Mouse (Mus musculus): ENCODE measurements around the gene Cxcl17. TPM values are rescaled to one million over a fixed set of nuclear protein-coding genes. Genes with fewer than 3 reads are reported as not detected.

Gene Cxcl17
- polyA plus RNA-seq, 1 experiment: 0.06 TPM

GRCm38 (mm10) chr7:25380392-25381283 lies 32.0 kb downstream of the Cxcl17 start:
- Histone ChIP-seq H3ac (ENCODE audit: control insufficient read depth, insufficient read length) (no peak overlapping the region), H3K4me3 (no peak overlapping the region), H3K27me3 (ENCODE audit: control insufficient read depth, insufficient read depth, insufficient read length) (no peaks in the 10 kb centered on the region), H3K79me2 (ENCODE audit: control insufficient read depth, insufficient read depth) (no peaks in the 10 kb centered on the region), H3K36me3 (ENCODE audit: control insufficient read depth, insufficient read depth) (no peaks in the 10 kb centered on the region), H3K4me2 (ENCODE audit: low read depth) (no peak overlapping the region)
- no peak for TF ChIP-seq MAX (IDR thresholded peaks at IDR 0.05; ENCODE audit: low read depth)
- no peak for TF ChIP-seq TCF3 (IDR thresholded peaks at IDR 0.05; ENCODE audit: insufficient read length, low read depth)
- no peak for TF ChIP-seq USF1 (IDR thresholded peaks at IDR 0.05; ENCODE audit: low read depth)
- TF ChIP-seq SRF (IDR thresholded peaks at IDR 0.05; ENCODE audit: control insufficient read depth, insufficient read length, low read depth): no peak
- TF ChIP-seq MYOG (IDR thresholded peaks at IDR 0.05; ENCODE audit: control insufficient read depth in 1 of 3, insufficient read depth in 1 of 3, insufficient read length in 2 of 3, low read depth in 2 of 3): no peak
- no peak for TF ChIP-seq CEBPB (IDR thresholded peaks at IDR 0.05; ENCODE audit: insufficient read depth, poor library complexity, severe bottlenecking)
- TF ChIP-seq E2F4 (IDR thresholded peaks at IDR 0.05; ENCODE audit: insufficient read depth): no peak
- TF ChIP-seq REST (IDR thresholded peaks at IDR 0.05; ENCODE audit: insufficient read depth, insufficient read length): no peak
- no peak for TF ChIP-seq POLR2AphosphoS2 (IDR thresholded peaks at IDR 0.05; ENCODE audit: insufficient read length, low read depth)
- no peak for TF ChIP-seq POLR2A (IDR thresholded peaks at IDR 0.05; ENCODE audit: insufficient read length, low read depth)
- TF ChIP-seq TCF12 (IDR thresholded peaks at IDR 0.05; ENCODE audit: insufficient read depth, poor library complexity, severe bottlenecking): no peak
- no peak for TF ChIP-seq MYOD1 (IDR thresholded peaks at IDR 0.05; ENCODE audit: control insufficient read depth in 1 of 3, insufficient read length in 2 of 3, low read depth in 2 of 3)

GRCm38 (mm10) chr7:25379551-25380351 lies 32.9 kb downstream of the Cxcl17 start:
- Histone ChIP-seq H3K27me3 (ENCODE audit: control insufficient read depth, insufficient read depth, insufficient read length) (no peaks in the 10 kb centered on the region), H3ac (ENCODE audit: control insufficient read depth, insufficient read length) (no peak overlapping the region), H3K36me3 (ENCODE audit: control insufficient read depth, insufficient read depth) (no peaks in the 10 kb centered on the region), H3K4me3 (no peak overlapping the region), H3K4me2 (ENCODE audit: low read depth) (no peak overlapping the region), H3K79me2 (ENCODE audit: control insufficient read depth, insufficient read depth) (no peaks in the 10 kb centered on the region)
- TF ChIP-seq E2F4 (IDR thresholded peaks at IDR 0.05; ENCODE audit: insufficient read depth) (no peak), SRF (IDR thresholded peaks at IDR 0.05; ENCODE audit: control insufficient read depth, insufficient read length, low read depth) (no peak), USF1 (IDR thresholded peaks at IDR 0.05; ENCODE audit: low read depth) (no peak), CEBPB (IDR thresholded peaks at IDR 0.05; ENCODE audit: insufficient read depth, poor library complexity, severe bottlenecking) (no peak), MYOD1 (IDR thresholded peaks at IDR 0.05; ENCODE audit: control insufficient read depth in 1 of 3, insufficient read length in 2 of 3, low read depth in 2 of 3) (peak in 2 of 3 experiments; percentile 3 to 48)

GRCm38 (mm10) chr7:25378181-25379100 lies 34.2 kb downstream of the Cxcl17 start:
- H3ac ChIP-seq (ENCODE audit: control insufficient read depth, insufficient read length): no peak overlapping the region
- H3K27me3 ChIP-seq (ENCODE audit: control insufficient read depth, insufficient read depth, insufficient read length): no peaks in the 10 kb centered on the region
- TF ChIP-seq REST (IDR thresholded peaks at IDR 0.05; ENCODE audit: insufficient read depth, insufficient read length) (no peak), TCF3 (IDR thresholded peaks at IDR 0.05; ENCODE audit: insufficient read length, low read depth) (no peak), USF1 (IDR thresholded peaks at IDR 0.05; ENCODE audit: low read depth) (no peak), SRF (IDR thresholded peaks at IDR 0.05; ENCODE audit: control insufficient read depth, insufficient read length, low read depth) (no peak), POLR2AphosphoS2 (IDR thresholded peaks at IDR 0.05; ENCODE audit: insufficient read length, low read depth) (no peak), MYOG (IDR thresholded peaks at IDR 0.05; ENCODE audit: control insufficient read depth in 1 of 3, insufficient read depth in 1 of 3, insufficient read length in 2 of 3, low read depth in 2 of 3) (no peak), E2F4 (IDR thresholded peaks at IDR 0.05; ENCODE audit: insufficient read depth) (no peak), TCF12 (IDR thresholded peaks at IDR 0.05; ENCODE audit: insufficient read depth, poor library complexity, severe bottlenecking) (no peak)
- H3K4me2 ChIP-seq (ENCODE audit: low read depth): no peak overlapping the region
- H3K79me2 ChIP-seq (ENCODE audit: control insufficient read depth, insufficient read depth): no peaks in the 10 kb centered on the region
- no peak overlapping the region for H3K4me3 ChIP-seq
- no peaks in the 10 kb centered on the region for H3K36me3 ChIP-seq (ENCODE audit: control insufficient read depth, insufficient read depth)

DNA sequence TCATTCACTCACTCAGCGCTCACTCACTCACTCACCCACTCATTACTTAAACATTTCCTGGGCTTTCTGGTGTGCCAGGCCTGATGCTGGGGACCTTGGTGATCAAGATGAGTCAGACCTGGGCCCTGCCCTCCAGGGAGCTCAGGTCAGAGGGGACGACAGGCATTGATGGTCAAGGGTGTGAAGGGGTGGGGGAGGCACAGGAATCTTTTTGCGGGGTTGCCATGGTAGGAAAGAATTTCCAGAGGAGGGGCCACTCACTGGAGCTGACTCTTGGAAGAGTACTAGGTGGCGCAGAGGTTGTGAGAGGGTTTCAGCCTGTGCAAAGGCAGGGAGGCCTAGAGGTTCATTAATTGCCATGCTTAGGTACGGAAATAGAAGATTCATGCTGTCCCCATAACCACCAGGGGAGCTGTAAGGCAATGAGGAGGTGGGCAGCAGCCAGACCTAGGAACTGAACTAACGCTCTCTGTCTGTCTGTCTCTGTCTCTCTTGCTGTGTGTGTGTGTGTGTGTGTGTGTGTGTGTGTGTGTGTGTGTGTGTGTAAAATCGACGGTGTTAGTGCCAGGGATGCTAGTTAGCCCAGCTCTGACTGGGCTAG lies 35.5 kb downstream of the Cxcl17 start:
- TF ChIP-seq POLR2AphosphoS2 (IDR thresholded peaks at IDR 0.05; ENCODE audit: insufficient read length, low read depth) (no peak), MYOG (IDR thresholded peaks at IDR 0.05; ENCODE audit: control insufficient read depth in 1 of 3, insufficient read depth in 1 of 3, insufficient read length in 2 of 3, low read depth in 2 of 3) (no peak), TCF12 (IDR thresholded peaks at IDR 0.05; ENCODE audit: insufficient read depth, poor library complexity, severe bottlenecking) (no peak), E2F4 (IDR thresholded peaks at IDR 0.05; ENCODE audit: insufficient read depth) (no peak), TCF3 (IDR thresholded peaks at IDR 0.05; ENCODE audit: insufficient read length, low read depth) (no peak), SRF (IDR thresholded peaks at IDR 0.05; ENCODE audit: control insufficient read depth, insufficient read length, low read depth) (no peak), MAX (IDR thresholded peaks at IDR 0.05; ENCODE audit: low read depth) (no peak), POLR2A (IDR thresholded peaks at IDR 0.05; ENCODE audit: insufficient read length, low read depth) (no peak), USF1 (IDR thresholded peaks at IDR 0.05; ENCODE audit: low read depth) (no peak), REST (IDR thresholded peaks at IDR 0.05; ENCODE audit: insufficient read depth, insufficient read length) (no peak)
- peak overlapping the region; percentile 27 for H3K4me3 ChIP-seq
- H3K4me2 ChIP-seq (ENCODE audit: low read depth): peak overlapping the region; percentile 83
- no peaks in the 10 kb centered on the region for H3K79me2 ChIP-seq (ENCODE audit: control insufficient read depth, insufficient read depth)
- no peaks in the 10 kb centered on the region for H3K27me3 ChIP-seq (ENCODE audit: control insufficient read depth, insufficient read depth, insufficient read length)
- H3K36me3 ChIP-seq (ENCODE audit: control insufficient read depth, insufficient read depth): no peaks in the 10 kb centered on the region
- H3ac ChIP-seq (ENCODE audit: control insufficient read depth, insufficient read length): no peak overlapping the region
